Mouse (Mus musculus): Measurements from ENCODE around the gene Ntm.

Gene Ntm

GRCm38 (mm10) chr9:29067572-29067971 lies 895.4 kb downstream of the Ntm start:
- DNase-seq (ENCODE audit: low read depth, low spot score), result no peak

- peak; percentile 40 for DNase-seq (ENCODE audit: low read depth, low spot score)
Observed at GRCm38 (mm10) chr9:29060293-29060692, 902.6 kb downstream of the Ntm start.

- peak; percentile 58 for DNase-seq (ENCODE audit: low read depth, low spot score)
Observed at GRCm38 (mm10) chr9:29058811-29059210, 904.1 kb downstream of the Ntm start.

- peak; percentile 70 for DNase-seq (ENCODE audit: low read depth, low spot score)
Observed at GRCm38 (mm10) chr9:29055637-29056036, 907.3 kb downstream of the Ntm start.

GRCm38 (mm10) chr9:29036466-29036865 lies 926.5 kb downstream of the Ntm start:
- DNase-seq (ENCODE audit: low read depth, low spot score), result no peak

GRCm38 (mm10) chr9:29036058-29036457 lies 926.9 kb downstream of the Ntm start:
- DNase-seq (ENCODE audit: low read depth, low spot score), result peak; percentile 68

- peak; percentile 64 for DNase-seq (ENCODE audit: low read depth, low spot score)
Observed at GRCm38 (mm10) chr9:29026410-29026809, 936.5 kb downstream of the Ntm start.

GRCm38 (mm10) chr9:29025603-29026002 lies 937.3 kb downstream of the Ntm start:
- no peak for DNase-seq (ENCODE audit: low read depth, low spot score)

GRCm38 (mm10) chr9:29025104-29025503 lies 937.8 kb downstream of the Ntm start:
- DNase-seq (ENCODE audit: low read depth, low spot score), result peak; percentile 78

- DNase-seq (ENCODE audit: low read depth, low spot score), result peak; percentile 66
Observed at GRCm38 (mm10) chr9:29016879-29017278, 946.1 kb downstream of the Ntm start.

- DNase-seq (ENCODE audit: low read depth, low spot score), result no peak
Observed at GRCm38 (mm10) chr9:29013881-29014280, 949.1 kb downstream of the Ntm start.

- DNase-seq (ENCODE audit: low read depth, low spot score), result no peak
Observed at GRCm38 (mm10) chr9:29012541-29012940, 950.4 kb downstream of the Ntm start.

GRCm38 (mm10) chr9:29011476-29011875 lies 951.5 kb downstream of the Ntm start:
- DNase-seq (ENCODE audit: low read depth, low spot score), result no peak

- DNase-seq (ENCODE audit: low read depth, low spot score), result peak; percentile 79
Observed at GRCm38 (mm10) chr9:29004534-29004933, 958.4 kb downstream of the Ntm start.

- DNase-seq (ENCODE audit: low read depth, low spot score), result no peak
Observed at GRCm38 (mm10) chr9:28999951-29000351, 963.0 kb downstream of the Ntm start.

- DNase-seq (ENCODE audit: low read depth, low spot score), result peak; percentile 57
Observed at GRCm38 (mm10) chr9:28977275-28977674, 985.7 kb downstream of the Ntm start.

- peak; percentile 22 for DNase-seq (ENCODE audit: low read depth, low spot score)
Observed at GRCm38 (mm10) chr9:28969455-28969854, 993.5 kb downstream of the Ntm start.

Data from brain, adult 2 months (tissue).